Mouse (Mus musculus): ENCODE results near the gene Apopt1.

GRCm38 (mm10) chr12:111670976-111671375 is 42.1 kb upstream of the Apopt1 start:
- TF ChIP-seq CTCF (IDR thresholded peaks at IDR 0.05; ENCODE audit: low read depth, low read length) (no peak), POLR2A (IDR thresholded peaks at IDR 0.05; ENCODE audit: extremely low read depth, insufficient read depth, low read length) (no peak)

Measured in liver, adult 2 months (tissue).